In the genomic region with DNA sequence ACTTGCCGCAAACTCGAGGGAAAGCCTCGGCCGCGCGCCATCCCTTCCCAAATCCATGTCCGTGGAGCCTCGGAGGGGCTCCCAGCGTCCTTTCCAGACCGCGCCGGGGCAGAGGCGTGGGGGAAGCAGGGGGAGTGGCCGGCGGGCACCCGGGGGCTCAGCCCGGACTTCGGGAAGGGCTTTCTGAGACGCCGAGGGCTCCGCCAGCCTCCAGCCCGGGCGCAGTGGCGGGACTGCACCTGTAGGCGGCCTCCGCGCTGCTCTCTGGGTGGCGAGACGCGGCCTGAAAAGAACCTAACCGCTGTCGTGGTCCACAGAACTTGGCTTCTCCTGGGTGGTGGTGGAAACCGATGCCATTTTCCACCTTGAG, we compare ENCODE assay signal across 8 mouse cellular contexts. TPM values are rescaled to one million over a fixed set of nuclear protein-coding genes. Genes with fewer than 3 reads are reported as not detected.
DNase-seq lines count a peak whose midpoint lies in the region; ATAC-seq and TF ChIP-seq lines count a peak whose summit lies in the region.

No protein-coding gene starts in this region.

- H3K36me3 ChIP-seq in heart, embryonic 12.5 days = no peaks in the 10 kb centered on the region
- H3K36me3 ChIP-seq in kidney, embryonic 15.5 days = no peaks in the 10 kb centered on the region
- H3K36me3 ChIP-seq in liver, embryonic 11.5 days (ENCODE audit: control insufficient read depth, insufficient read depth, low read length) = no peaks in the 10 kb centered on the region
- H3K36me3 ChIP-seq in myocyte (ENCODE audit: control insufficient read depth, insufficient read depth) = peaks cover 3% of the 10 kb centered on the region
- H3K36me3 ChIP-seq in stomach, embryonic 14.5 days (ENCODE audit: control insufficient read depth, insufficient read depth, low read length) = no peaks in the 10 kb centered on the region

- peak; percentile 24; the same call in 1 of the 2 replicates for TF ChIP-seq POLR2A in embryonic fibroblast, embryonic 13.5 days (IDR thresholded peaks at IDR 0.05; ENCODE audit: low read depth, low read length)
- TF ChIP-seq POLR2A in myocyte (IDR thresholded peaks at IDR 0.05; ENCODE audit: insufficient read length, low read depth) = peak; percentile 40

- H3K27me3 ChIP-seq in heart, embryonic 12.5 days (replicated peaks) = no peaks in the 10 kb centered on the region
- H3K27me3 ChIP-seq in kidney, embryonic 15.5 days = 0 out of 2 replicates have a peak, but pooled peaks cover 6% of the 10 kb centered on the region
- peaks cover 51% of the 10 kb centered on the region for H3K27me3 ChIP-seq in liver, embryonic 11.5 days (replicated peaks; ENCODE audit: control insufficient read depth, insufficient read depth, low read length)
- no peaks in the 10 kb centered on the region for H3K27me3 ChIP-seq in myocyte (ENCODE audit: control insufficient read depth, insufficient read depth, insufficient read length)
- H3K27me3 ChIP-seq in stomach, embryonic 14.5 days (ENCODE audit: control insufficient read depth, insufficient read depth, low read length) = no peaks in the 10 kb centered on the region

- peak overlapping the region; percentile 75 for H3K4me3 ChIP-seq in embryonic fibroblast, embryonic 13.5 days (ENCODE audit: insufficient read depth, low read length)
- peak overlapping the region; percentile 85 for H3K4me3 ChIP-seq in heart, embryonic 12.5 days
- peak overlapping the region; percentile 74 for H3K4me3 ChIP-seq in kidney, embryonic 15.5 days (replicated peaks)
- H3K4me3 ChIP-seq in liver, embryonic 11.5 days (ENCODE audit: low read depth, low read length) = peak overlapping the region; percentile 61
- peak overlapping the region; percentile 99 for H3K4me3 ChIP-seq in myocyte
- peak overlapping the region; percentile 54 for H3K4me3 ChIP-seq in stomach, embryonic 14.5 days (ENCODE audit: low read depth, low read length)

- ATAC-seq in heart, embryonic 12.5 days (ENCODE audit: insufficient number of reproducible peaks, low FRiP score) = peak; percentile 72
- peak; percentile 76 for ATAC-seq in kidney, embryonic 15.5 days (replicated peaks; ENCODE audit: low FRiP score)
- ATAC-seq in liver, embryonic 11.5 days (replicated peaks; ENCODE audit: low FRiP score) = peak; percentile 66
- peak; percentile 72 for ATAC-seq in stomach, embryonic 14.5 days (ENCODE audit: insufficient number of reproducible peaks, insufficient read depth, low FRiP score, low read depth)

- peak overlapping the region; percentile 89 for H3K4me2 ChIP-seq in heart, embryonic 12.5 days
- H3K4me2 ChIP-seq in kidney, embryonic 15.5 days = peak overlapping the region; percentile 91
- peak overlapping the region; percentile 85 for H3K4me2 ChIP-seq in liver, embryonic 11.5 days
- peak overlapping the region; percentile 75 for H3K4me2 ChIP-seq in myocyte (ENCODE audit: low read depth)
- peak overlapping the region; percentile 88 for H3K4me2 ChIP-seq in stomach, embryonic 14.5 days (replicated peaks; ENCODE audit: low read depth, low read length)

- WGBS in heart, embryonic 12.5 days = 1% methylated on average over 33 of the region's 33 CpGs
- WGBS in kidney, embryonic 15.5 days = 0% methylated on average over 33 of the region's 33 CpGs
- WGBS in liver, embryonic 11.5 days = under 1% methylated on average over 33 of the region's 33 CpGs
- WGBS in stomach, embryonic 14.5 days = 2% methylated on average over 33 of the region's 33 CpGs

- no peaks in the 10 kb centered on the region for H3K4me1 ChIP-seq in embryonic fibroblast, embryonic 13.5 days (ENCODE audit: control insufficient read depth, insufficient read depth, low read length)
- peaks cover 23% of the 10 kb centered on the region for H3K4me1 ChIP-seq in heart, embryonic 12.5 days (replicated peaks)
- peaks cover 39% of the 10 kb centered on the region for H3K4me1 ChIP-seq in kidney, embryonic 15.5 days
- H3K4me1 ChIP-seq in liver, embryonic 11.5 days (replicated peaks; ENCODE audit: control insufficient read depth, insufficient read depth, low read length) = no peaks in the 10 kb centered on the region; the same call in 1 of the 2 replicates
- H3K4me1 ChIP-seq in stomach, embryonic 14.5 days (ENCODE audit: control insufficient read depth, insufficient read depth, low read length) = peaks cover 5% of the 10 kb centered on the region; the same call in 1 of the 2 replicates

- H3K79me2 ChIP-seq in myocyte (ENCODE audit: control insufficient read depth, insufficient read depth) = peaks cover 33% of the 10 kb centered on the region

- H3K9me3 ChIP-seq in heart, embryonic 12.5 days (replicated peaks) = no peaks in the 10 kb centered on the region
- no peaks in the 10 kb centered on the region for H3K9me3 ChIP-seq in kidney, embryonic 15.5 days (replicated peaks)
- H3K9me3 ChIP-seq in liver, embryonic 11.5 days (ENCODE audit: control insufficient read depth, low read length) = no peaks in the 10 kb centered on the region
- no peaks in the 10 kb centered on the region for H3K9me3 ChIP-seq in stomach, embryonic 14.5 days (ENCODE audit: control insufficient read depth, low read depth, low read length)

- H3K9ac ChIP-seq in heart, embryonic 12.5 days = peak overlapping the region; percentile 95
- H3K9ac ChIP-seq in kidney, embryonic 15.5 days = peak overlapping the region; percentile 85
- H3K9ac ChIP-seq in liver, embryonic 11.5 days (ENCODE audit: low read depth, low read length) = peak overlapping the region; percentile 68
- H3K9ac ChIP-seq in stomach, embryonic 14.5 days (replicated peaks; ENCODE audit: low read depth, low read length) = peak overlapping the region; percentile 82

- H3K27ac ChIP-seq in embryonic fibroblast, embryonic 13.5 days (ENCODE audit: insufficient read depth, low read length) = peak overlapping the region; percentile 97
- peak overlapping the region; percentile 98 for H3K27ac ChIP-seq in heart, embryonic 12.5 days (ENCODE audit: poor library complexity, severe bottlenecking)
- H3K27ac ChIP-seq in kidney, embryonic 15.5 days = peak overlapping the region; percentile 99
- peak overlapping the region; percentile 72 for H3K27ac ChIP-seq in liver, embryonic 11.5 days (ENCODE audit: low read depth, low read length)
- H3K27ac ChIP-seq in stomach, embryonic 14.5 days (ENCODE audit: low read length) = peak overlapping the region; percentile 98

- peak; percentile 58 for TF ChIP-seq CTCF in embryonic fibroblast, embryonic 13.5 days (IDR thresholded peaks at IDR 0.05; ENCODE audit: borderline replicate concordance, insufficient read depth, low read length)

- peak overlapping the region; percentile 21 for H3ac ChIP-seq in myocyte (ENCODE audit: control insufficient read depth, insufficient read length)

- DNase-seq in A20 (ENCODE audit: low read depth, low spot score) = peak; percentile 86
- DNase-seq in adrenal gland, postnatal 4 days (ENCODE audit: low spot score in 2 of 2) = peak; percentile 77 to 82
- DNase-seq in liver, embryonic 11.5 days (ENCODE audit: low spot score) = peak; percentile 80

TF ChIP-seq in myocyte, 11 proteins besides CTCF, POLR2A, EP300 and RAD21:
- TF ChIP-seq POLR2AphosphoS2 (IDR thresholded peaks at IDR 0.05; ENCODE audit: insufficient read length, low read depth) = peak; percentile 43
- no peak for TF ChIP-seq E2F4 (IDR thresholded peaks at IDR 0.05; ENCODE audit: insufficient read depth)
- TF ChIP-seq CEBPB (IDR thresholded peaks at IDR 0.05; ENCODE audit: insufficient read depth, poor library complexity, severe bottlenecking) = no peak
- no peak for TF ChIP-seq REST (IDR thresholded peaks at IDR 0.05; ENCODE audit: insufficient read depth, insufficient read length)
- no peak for TF ChIP-seq SRF (IDR thresholded peaks at IDR 0.05; ENCODE audit: control insufficient read depth, insufficient read length, low read depth)
- no peak for TF ChIP-seq TCF3 (IDR thresholded peaks at IDR 0.05; ENCODE audit: insufficient read length, low read depth)
- peak in 1 of 3 experiments; percentile 21 for TF ChIP-seq MYOG (IDR thresholded peaks at IDR 0.05; ENCODE audit: control insufficient read depth in 1 of 3, insufficient read depth in 1 of 3, insufficient read length in 2 of 3, low read depth in 2 of 3)
- TF ChIP-seq TCF12 (IDR thresholded peaks at IDR 0.05; ENCODE audit: insufficient read depth, poor library complexity, severe bottlenecking) = no peak

RNA-seq across cellular contexts. Expression of a gene that starts 0.9 kb away (rescaled TPM):
- total RNA-seq in adrenal gland, postnatal 4 days (2021) = 10 to 100 TPM; 17.0 to 29.9 TPM
- polyA plus RNA-seq in embryonic fibroblast, embryonic 13.5 days (2011; ENCODE audit: insufficient read length, low read depth, missing spikeins) = 48.2 and 67.6 TPM in 2 replicates
- polyA plus RNA-seq in heart, embryonic 12.5 days (2016; fragmentation: Nextera tagmentation; extraction: Ambion mirVana) = 26.2 and 26.6 TPM in 2 replicates
- 52.2 and 54.6 TPM in 2 replicates for polyA plus RNA-seq in kidney, embryonic 15.5 days (2015; fragmentation: Nextera tagmentation; extraction: Ambion mirVana)
- polyA plus RNA-seq in liver, embryonic 11.5 days (2014; fragmentation: Nextera tagmentation; extraction: Ambion mirVana) = 4.6 and 4.7 TPM in 2 replicates
- 17.9 TPM for polyA plus RNA-seq in myocyte (2012; fragmentation: generic; extraction: Trizol)
- 20.2 and 23.6 TPM in 2 replicates for polyA plus RNA-seq in stomach, embryonic 14.5 days (2014; fragmentation: Nextera tagmentation; extraction: Ambion mirVana)

Comparison
In these comparisons a context has a peak if more than half of its experiments do, and no peak if none do; other contexts are left out.
1. Peak in every context shown above with its lines: DNase-seq, ATAC-seq, H3K4me3 ChIP-seq and H3K27ac ChIP-seq.